Mouse (Mus musculus) layer of hippocampus, adult 8-10 months (tissue): ENCODE results near the gene Zar1. TPM values are rescaled to one million over a fixed set of nuclear protein-coding genes. Genes with fewer than 3 reads are reported as not detected.
"Not testable (repeated sequence)": the region's sequence is repeated elsewhere in the genome, so short reads cannot be mapped to it uniquely, and the experiment has no call there.

Experiments used
- DNase-seq, 2 experiments: peaks; one replicate each; pipeline ENCODE4 v3.0.0; 2022; ENCODE audit warnings: low spot score in 2 of 2
- total RNA-seq, 4 experiments: library from RNA; stranded (reverse); gene quantifications; 2 replicates each; pipeline ENCODE4 v1.2.4; 2022

Gene Zar1
- not detected for total RNA-seq

DNA sequence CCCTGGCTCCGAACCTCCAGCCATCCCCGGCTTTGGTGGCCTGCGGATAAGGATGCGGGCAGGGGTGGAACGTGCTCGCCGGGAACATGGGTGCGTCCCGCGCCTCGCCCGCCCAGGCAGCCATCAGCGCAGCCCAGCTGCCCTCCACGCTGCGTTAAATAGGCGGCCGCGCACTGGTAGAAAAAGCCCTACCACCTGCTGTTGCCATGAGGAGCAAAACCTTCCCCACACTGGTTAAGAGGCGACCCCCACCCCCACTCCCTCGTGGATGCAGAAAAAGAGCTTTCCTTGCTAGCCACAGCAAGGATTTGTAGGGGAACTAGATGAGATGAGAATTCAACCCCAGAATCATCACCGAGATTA, at the start of gene Zar1:
Gene Zar1 (minus strand): TSS at position 285 of the 363 bp plus-strand sequence.
- not testable (repeated sequence) for DNase-seq

DNA sequence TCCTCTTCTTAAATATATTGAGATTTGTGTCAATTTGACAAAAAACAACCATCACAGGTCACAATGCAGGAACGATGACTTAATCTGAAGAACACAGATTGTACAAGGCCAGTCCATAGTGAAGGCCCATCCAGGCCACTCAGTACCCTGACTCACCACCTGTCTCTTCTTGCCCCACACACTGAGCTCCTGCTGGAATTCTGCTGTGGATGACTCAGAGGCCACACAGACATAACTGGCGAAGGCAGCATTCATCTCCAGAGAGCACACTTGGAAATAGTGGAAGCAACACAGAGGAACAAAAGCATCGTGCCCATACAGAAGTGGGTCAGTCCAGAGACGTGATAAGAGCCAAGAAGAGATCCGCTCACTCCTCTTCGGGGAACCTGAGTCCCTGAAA, 49.0 kb upstream of the Zar1 start:
- no peak for DNase-seq

DNA sequence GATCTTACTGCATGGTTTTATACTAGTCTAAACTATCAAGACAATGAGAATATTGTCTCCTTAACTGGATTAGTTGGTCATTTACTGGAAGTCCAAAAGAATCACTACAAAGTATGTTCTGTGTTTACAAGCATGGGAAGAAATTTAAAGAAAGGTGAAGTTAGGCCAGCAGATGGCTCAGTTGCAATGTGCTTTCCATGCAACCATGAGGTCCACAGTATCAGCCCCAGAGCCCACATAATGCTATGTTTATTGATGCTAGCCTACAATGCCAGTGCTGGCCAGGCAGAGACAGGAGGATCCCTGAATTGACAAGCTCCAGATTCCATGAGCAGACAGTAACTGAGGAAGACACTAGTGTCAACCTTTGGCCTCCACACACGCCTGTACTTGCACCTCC, 40.0 kb upstream of the Zar1 start:
- no peak for DNase-seq

- DNase-seq: no peak
Measured at GRCm38 (mm10) chr5:72617413-72617812, 36.4 kb upstream of the Zar1 start.

DNA sequence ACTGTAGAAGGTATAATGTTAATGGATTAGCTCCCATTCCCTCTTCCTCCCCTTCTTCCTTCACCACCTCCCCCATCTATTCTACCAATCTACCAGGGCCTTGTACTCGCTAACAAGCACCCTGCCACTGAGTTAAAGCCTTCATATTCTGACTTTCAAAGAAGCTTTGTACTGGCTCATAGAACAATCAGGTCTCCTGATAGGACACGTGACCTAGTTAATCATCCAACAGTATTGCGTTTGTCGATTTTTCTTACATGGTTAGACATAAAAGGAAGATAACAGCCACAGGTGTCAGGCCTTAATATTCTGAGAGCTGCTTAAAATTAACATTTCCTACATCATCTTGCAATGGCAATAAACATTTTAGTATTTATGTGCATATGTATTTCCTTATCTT, 22.1 kb upstream of the Zar1 start:
- DNase-seq: no peak

GRCm38 (mm10) chr5:72601006-72601405, 20.0 kb upstream of the Zar1 start:
- peak; percentile 10 to 32 for DNase-seq

DNA sequence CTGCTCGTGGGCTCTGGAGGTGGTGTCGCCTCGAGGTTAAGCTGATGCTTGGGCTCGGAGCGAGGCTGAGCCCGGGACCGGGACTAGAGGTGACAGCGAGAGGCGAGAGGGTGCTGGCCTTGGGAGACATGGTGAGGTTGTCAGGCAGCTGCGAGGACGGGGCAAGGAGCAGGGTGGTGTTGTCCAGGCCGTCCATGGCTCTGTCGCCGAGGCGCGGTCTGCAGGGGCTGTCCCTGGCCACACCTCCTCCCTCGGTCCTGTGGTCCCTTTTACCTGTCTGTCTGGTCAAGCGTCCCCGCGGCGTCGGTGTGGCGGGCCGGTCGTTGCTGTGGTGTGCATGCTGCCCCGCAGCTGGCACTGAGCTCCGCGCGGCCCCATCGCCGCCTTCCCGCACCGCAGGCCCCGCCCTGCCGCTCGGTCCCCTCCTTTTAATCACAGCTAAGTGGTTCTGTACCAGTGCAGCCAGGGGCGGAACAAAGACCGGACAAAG, 6.2 kb upstream of the Zar1 start, which contains the start of gene Gm5868:
Gene Gm5868 (minus strand): TSS at position 360 of the 490 bp plus-strand sequence.
- no peak for DNase-seq

DNA sequence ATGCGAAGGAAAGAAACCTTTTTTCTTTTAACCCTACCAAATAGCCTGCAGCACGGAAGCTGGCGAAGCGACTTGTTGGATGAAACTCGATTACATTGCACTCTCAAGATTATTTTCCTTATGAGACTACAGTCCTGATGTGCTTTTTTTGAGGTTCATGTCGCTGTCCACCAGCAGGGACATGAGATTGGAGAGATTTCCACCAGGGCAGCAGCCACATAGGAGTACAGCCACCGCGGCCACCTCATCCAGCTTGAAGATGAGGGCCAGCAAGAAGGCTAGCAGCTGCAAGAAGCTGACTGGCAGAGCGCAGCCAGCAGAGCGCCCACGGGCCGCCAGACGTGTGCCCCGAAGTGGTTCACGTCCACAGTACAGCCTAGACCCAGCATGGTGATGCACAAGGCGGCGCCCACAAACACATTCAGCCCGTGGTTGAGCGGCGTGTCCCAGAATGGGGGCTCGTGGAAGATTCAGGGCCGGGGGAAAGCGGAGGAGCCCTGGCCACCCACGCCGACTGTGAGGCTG, 5.7 kb upstream of the Zar1 start:
- DNase-seq: not testable (repeated sequence)

- not testable (repeated sequence) for DNase-seq
Measured at GRCm38 (mm10) chr5:72586122-72586521, 5.1 kb upstream of the Zar1 start.

DNA sequence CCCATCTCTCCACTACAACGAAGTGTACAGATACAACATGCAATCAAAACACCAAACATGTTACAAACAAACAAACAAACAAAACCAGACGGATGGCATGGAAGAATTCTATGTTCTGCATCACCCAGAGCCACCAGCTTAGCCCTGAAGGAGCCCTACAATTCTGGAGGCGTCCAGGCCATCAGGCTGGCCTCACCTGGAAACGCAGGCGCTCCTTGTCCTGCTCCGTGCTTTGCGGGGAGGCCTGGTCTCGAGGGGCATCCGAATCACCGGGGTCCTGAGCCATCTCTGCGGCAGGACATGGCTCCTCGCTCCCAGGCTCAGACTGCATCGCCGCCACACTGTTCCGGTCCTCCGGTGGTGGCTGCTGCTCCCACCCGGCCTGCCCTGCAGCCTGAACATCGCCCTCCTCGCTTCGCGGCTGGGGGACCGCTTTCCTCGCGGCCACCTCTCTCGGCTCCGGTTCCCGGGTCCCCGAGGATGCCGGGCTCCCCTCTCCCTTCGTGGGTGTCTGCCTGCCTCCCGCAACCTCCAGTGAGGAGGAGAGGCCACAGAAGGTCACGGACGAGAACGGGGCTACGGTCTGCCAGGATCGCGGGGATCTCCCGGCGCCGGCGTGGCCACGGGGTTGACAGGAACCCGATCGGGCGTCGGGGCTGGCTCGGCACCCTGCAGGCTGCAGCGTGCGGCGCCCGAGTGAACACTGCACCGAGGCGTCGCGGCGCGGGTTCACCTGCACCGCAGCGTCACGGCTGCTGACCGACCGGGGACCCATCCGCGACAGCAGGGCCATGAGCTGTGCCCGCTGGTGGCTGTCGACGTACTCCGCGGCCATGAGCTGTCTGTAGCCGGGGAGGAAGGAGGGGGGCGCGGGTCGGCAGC, 725 bp downstream of the Zar1 start:
- not testable (repeated sequence) for DNase-seq

- DNase-seq: not testable (repeated sequence)
Measured at GRCm38 (mm10) chr5:72579599-72579998, 1.5 kb downstream of the Zar1 start.

- no peak for DNase-seq
Measured at GRCm38 (mm10) chr5:72565621-72566020, 15.4 kb downstream of the Zar1 start.

DNA sequence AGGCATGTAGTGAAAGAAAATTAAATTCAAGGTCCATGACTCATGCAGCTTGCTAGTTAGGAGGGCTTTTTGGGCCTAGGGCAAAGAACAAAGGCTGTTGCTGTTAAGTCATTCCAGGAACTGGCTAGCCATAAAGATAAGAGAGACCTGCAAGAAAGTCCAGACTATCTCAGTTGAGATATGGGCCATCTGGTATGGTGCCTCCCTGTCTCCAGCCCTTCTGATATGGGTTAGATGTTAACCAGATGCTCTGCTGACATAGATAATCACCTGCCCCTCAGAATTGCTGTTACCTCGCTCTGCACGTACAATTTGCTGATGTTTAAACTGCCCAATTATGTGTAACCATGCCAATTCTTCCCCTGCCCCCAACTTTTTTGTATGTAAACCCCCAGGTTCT, 17.9 kb downstream of the Zar1 start:
- not testable (repeated sequence) for DNase-seq

DNA sequence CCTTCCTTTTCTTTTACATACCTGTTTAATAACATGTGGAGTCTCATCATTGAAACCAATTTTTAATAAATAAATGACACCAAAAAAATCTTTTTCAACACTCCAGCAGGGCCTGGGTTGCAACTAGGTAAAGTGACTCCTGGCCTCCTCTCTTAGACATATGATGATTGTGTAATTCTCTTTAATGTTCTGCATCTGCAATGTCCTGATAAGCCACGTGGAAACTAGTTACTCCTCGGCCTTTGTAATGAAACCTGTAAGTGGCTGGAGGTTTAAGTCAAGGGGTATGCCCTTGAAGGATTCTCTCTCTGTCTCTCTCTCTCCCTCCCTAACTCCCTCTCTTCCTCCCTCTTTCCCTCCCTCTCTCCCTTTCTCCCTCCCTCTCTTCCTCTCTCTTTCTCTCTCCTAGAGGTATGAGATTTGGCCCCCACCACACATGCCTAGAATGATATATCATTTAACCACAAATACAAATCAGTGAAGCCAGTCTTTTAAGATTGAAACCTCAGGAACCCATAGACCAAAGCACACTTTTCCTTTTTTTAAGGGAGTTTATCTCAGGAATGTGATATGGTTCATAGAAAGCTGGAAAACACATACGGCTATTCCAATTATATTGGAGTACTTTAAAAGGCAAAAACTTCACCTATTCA, 20.0 kb downstream of the Zar1 start:
- DNase-seq: no peak

DNA sequence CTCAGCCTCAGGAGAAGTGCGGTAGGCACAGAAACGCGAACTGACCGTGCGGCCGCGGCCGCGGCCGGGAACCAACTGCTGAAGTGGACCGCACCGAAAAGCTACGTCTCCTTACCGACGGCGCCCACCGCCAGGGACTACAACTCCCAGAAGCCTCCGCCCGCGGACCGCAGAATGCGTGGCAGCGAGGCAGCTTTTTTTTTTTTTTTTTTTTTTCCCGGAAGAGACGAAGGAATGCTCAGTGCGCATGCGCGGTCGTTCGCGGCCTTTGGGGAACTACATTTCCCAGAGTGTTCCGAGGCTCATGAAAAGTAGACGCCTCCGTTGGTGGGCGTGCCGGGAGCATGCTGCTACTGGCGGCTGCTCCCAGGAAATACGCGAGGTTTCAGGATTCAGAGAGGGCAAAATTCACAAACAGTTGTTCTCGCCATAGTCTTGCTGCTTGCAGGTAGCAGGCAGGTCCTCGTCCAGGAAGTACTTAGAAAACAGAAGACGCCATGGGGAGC, 21.5 kb downstream of the Zar1 start, which contains the start of gene Nfxl1:
Gene Nfxl1 (minus strand): TSS at position 141 of the 506 bp plus-strand sequence.
- DNase-seq: peak; percentile 96 to 97

GRCm38 (mm10) chr5:72558716-72559526, 22.1 kb downstream of the Zar1 start:
- DNase-seq: no peak

DNA sequence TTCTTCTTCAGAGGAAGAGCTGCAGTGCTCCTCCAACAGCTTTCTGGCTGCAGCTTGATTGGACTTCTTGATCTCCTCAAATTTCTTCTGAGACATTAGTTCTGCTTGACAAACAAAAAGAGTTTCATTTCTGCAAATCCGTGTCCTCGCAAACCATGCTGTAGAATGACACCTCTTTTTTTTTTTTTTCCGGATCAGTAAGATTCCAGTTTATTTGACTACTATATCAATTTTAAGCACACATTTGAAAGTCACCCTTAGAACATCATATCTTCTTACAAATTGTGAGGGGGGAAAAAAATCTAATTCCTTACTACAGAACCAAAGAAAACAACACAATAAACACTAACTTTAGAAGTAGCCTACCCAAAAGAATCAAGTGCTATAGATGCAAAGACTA, 24.8 kb downstream of the Zar1 start:
- DNase-seq: no peak

- DNase-seq: no peak
Measured at GRCm38 (mm10) chr5:72551209-72551608, 29.8 kb downstream of the Zar1 start.

GRCm38 (mm10) chr5:72528896-72529295, 52.2 kb downstream of the Zar1 start:
- DNase-seq: no peak
